Mouse (Mus musculus): ENCODE measurements around the gene Cdhr2. TPM values are rescaled to one million over a fixed set of nuclear protein-coding genes. Genes with fewer than 3 reads are reported as not detected.
A peak's percentile ranks its signal among the peaks of the same experiment; 100 is the strongest.

The Cdhr2 gene
- 0.06 and 1.2 TPM in 2 replicates for polyA plus RNA-seq (2016; fragmentation: Nextera tagmentation; extraction: Ambion mirVana)

GRCm38 (mm10) chr13:54701243-54701642, at the start of gene Cdhr2:
TSS of gene Cdhr2 (plus strand) at chr13:54701461.
- Histone ChIP-seq H3K4me1 (no peaks in the 10 kb centered on the region), H3K27ac (no peak within 1 kb of the TSS), H3K27me3 (ENCODE audit: insufficient read depth, poor library complexity, severe bottlenecking) (peaks cover 17% of the 10 kb centered on the region; the same call in 1 of the 2 replicates), H3K4me3 (no peak within 1 kb of the TSS), H3K36me3 (no peaks in the 10 kb centered on the region), H3K9me3 (no peaks in the 10 kb centered on the region)
- WGBS: 78% methylated on average over 5 of the region's 5 CpGs
- no peak for DNase-seq (ENCODE audit: low spot score)

- no peak overlapping the region for H3K4me3 ChIP-seq
These were observed 40.4 kb upstream of the Cdhr2 start for GRCm38 (mm10) chr13:54660877-54661276.

GRCm38 (mm10) chr13:54661358-54661757, 39.9 kb upstream of the Cdhr2 start:
- H3K27me3 ChIP-seq (ENCODE audit: insufficient read depth, poor library complexity, severe bottlenecking): no peaks in the 10 kb centered on the region
- no peak overlapping the region for H3K27ac ChIP-seq
- peaks cover 85% of the 10 kb centered on the region for H3K36me3 ChIP-seq
- no peak overlapping the region for H3K4me3 ChIP-seq
- no peaks in the 10 kb centered on the region for H3K4me1 ChIP-seq
- DNase-seq (ENCODE audit: low spot score): no peak
- WGBS: 93% methylated on average over 12 of the region's 12 CpGs
- H3K9me3 ChIP-seq: no peaks in the 10 kb centered on the region

More at GRCm38 (mm10) chr13:54660877-54661276, 40.4 kb upstream of the Cdhr2 start:
- DNase-seq (ENCODE audit: low spot score): no peak
- Histone ChIP-seq H3K4me1 (no peaks in the 10 kb centered on the region), H3K9me3 (no peaks in the 10 kb centered on the region), H3K27me3 (ENCODE audit: insufficient read depth, poor library complexity, severe bottlenecking) (no peaks in the 10 kb centered on the region), H3K36me3 (peaks cover 89% of the 10 kb centered on the region), H3K27ac (no peak overlapping the region)
- WGBS: 77% methylated on average over 5 of the region's 5 CpGs

DNA sequence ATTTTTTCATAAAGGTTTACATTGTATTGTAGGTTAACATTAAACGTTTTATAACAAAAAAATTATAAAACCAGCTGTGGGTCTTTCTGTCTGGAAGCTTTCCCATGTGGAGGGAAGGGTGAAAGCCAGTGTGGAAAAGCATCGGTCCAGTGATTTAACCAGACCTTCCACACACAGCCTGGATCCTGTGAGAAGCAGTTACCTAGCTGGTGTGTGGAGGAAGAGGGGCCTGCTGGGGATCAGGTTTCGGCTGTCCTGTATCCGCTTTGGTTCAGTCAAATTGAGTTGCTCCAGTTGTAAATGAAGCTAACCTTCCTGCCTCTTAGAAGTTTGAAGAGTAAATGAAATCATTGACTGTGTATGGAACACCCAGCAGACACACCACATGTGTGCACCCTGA, 37.3 kb upstream of the Cdhr2 start:
- 87% methylated on average over 4 of the region's 4 CpGs for WGBS
- Histone ChIP-seq H3K4me3 (no peak overlapping the region), H3K9me3 (no peaks in the 10 kb centered on the region), H3K27ac (no peak overlapping the region), H3K36me3 (peaks cover 72% of the 10 kb centered on the region), H3K4me1 (no peaks in the 10 kb centered on the region), H3K27me3 (ENCODE audit: insufficient read depth, poor library complexity, severe bottlenecking) (no peaks in the 10 kb centered on the region)
- no peak for DNase-seq (ENCODE audit: low spot score)

DNA sequence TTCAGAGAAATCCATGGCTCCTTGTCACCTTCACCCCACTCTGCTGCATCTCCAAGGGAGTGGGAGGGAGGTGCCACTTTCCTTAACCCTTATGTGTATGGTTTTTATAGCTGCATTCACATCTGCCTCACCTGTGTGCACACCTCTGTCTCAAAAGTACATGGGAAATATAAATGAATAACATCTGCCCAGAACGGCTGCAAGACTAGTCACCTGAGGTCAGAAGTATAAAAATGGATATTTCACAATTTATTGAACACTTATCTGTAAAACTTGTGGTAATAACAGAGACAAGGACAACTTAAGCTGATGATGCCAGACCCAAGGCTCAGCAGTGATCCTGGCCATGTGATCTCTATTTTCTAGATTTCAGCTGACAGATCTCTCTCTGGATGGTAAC, 36.8 kb upstream of the Cdhr2 start:
- H3K27me3 ChIP-seq (ENCODE audit: insufficient read depth, poor library complexity, severe bottlenecking): no peaks in the 10 kb centered on the region
- WGBS: 88% methylated on average over 1 of the region's 1 CpGs
- DNase-seq (ENCODE audit: low spot score): no peak
- no peaks in the 10 kb centered on the region for H3K9me3 ChIP-seq
- no peak overlapping the region for H3K4me3 ChIP-seq
- H3K27ac ChIP-seq: no peak overlapping the region
- no peaks in the 10 kb centered on the region for H3K4me1 ChIP-seq
- H3K36me3 ChIP-seq: peaks cover 71% of the 10 kb centered on the region

GRCm38 (mm10) chr13:54665062-54665461, 36.2 kb upstream of the Cdhr2 start:
- Histone ChIP-seq H3K4me3 (no peak overlapping the region), H3K9me3 (no peaks in the 10 kb centered on the region), H3K4me1 (no peaks in the 10 kb centered on the region), H3K27me3 (ENCODE audit: insufficient read depth, poor library complexity, severe bottlenecking) (no peaks in the 10 kb centered on the region), H3K27ac (no peak overlapping the region), H3K36me3 (peaks cover 65% of the 10 kb centered on the region)
- DNase-seq (ENCODE audit: low spot score): no peak
- WGBS: 91% methylated on average over 7 of the region's 7 CpGs

- no peak overlapping the region for H3K4me3 ChIP-seq
- H3K9me3 ChIP-seq: no peaks in the 10 kb centered on the region
- no peaks in the 10 kb centered on the region for H3K27me3 ChIP-seq (ENCODE audit: insufficient read depth, poor library complexity, severe bottlenecking)
- peaks cover 4% of the 10 kb centered on the region; the same call in 1 of the 2 replicates for H3K4me1 ChIP-seq
- no peak for DNase-seq (ENCODE audit: low spot score)
- 60% methylated on average over 2 of the region's 2 CpGs for WGBS
- H3K27ac ChIP-seq: no peak overlapping the region
- peaks cover 20% of the 10 kb centered on the region for H3K36me3 ChIP-seq
These were observed 30.8 kb upstream of the Cdhr2 start for GRCm38 (mm10) chr13:54670491-54670890.

DNA sequence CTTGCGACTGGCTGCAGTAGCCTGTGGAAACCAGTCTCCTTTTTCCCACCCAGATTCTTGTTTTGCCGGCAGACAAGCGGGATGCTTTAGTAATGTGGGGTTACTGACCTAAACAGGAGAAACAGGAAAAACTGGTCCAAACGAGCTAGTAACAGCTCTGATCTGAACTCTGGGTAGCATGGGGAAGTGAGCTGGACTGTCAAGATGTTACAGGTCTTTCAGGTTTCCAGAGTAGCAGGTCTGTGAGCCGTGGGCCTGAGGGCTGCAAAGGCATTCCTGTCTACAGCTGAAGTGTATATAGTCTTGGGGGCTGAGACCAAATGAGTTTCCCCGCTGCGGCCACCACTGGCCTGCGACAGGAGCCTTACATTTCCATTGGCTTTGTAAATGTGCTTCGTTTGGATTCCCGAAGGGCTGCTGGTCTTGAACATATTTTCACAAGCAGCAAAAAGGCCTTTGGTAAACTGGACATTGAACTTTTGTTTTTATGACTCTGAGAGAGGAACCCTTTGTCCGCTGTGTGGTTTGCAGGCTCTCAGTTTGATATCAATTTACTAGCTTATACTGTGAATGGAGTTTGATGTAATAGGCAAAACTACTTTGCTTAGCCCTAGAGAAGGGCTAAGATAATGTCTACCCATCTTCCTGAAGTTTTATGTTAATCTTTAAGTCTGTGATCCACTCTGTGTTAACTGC, 25.2 kb upstream of the Cdhr2 start:
- no peak for DNase-seq (ENCODE audit: low spot score)
- WGBS: 59% methylated on average over 11 of the region's 11 CpGs
- Histone ChIP-seq H3K4me1 (peaks cover 6% of the 10 kb centered on the region; the same call in 1 of the 2 replicates), H3K9me3 (no peaks in the 10 kb centered on the region), H3K27me3 (ENCODE audit: insufficient read depth, poor library complexity, severe bottlenecking) (no peaks in the 10 kb centered on the region), H3K27ac (no peak overlapping the region), H3K4me3 (no peak overlapping the region), H3K36me3 (peaks cover 26% of the 10 kb centered on the region)

GRCm38 (mm10) chr13:54678263-54678662, 23.0 kb upstream of the Cdhr2 start:
- no peak for DNase-seq (ENCODE audit: low spot score)
- H3K27me3 ChIP-seq (ENCODE audit: insufficient read depth, poor library complexity, severe bottlenecking): no peaks in the 10 kb centered on the region
- 74% methylated on average over 4 of the region's 4 CpGs for WGBS
- H3K9me3 ChIP-seq: no peaks in the 10 kb centered on the region
- H3K27ac ChIP-seq: no peak overlapping the region
- H3K4me3 ChIP-seq: no peak overlapping the region
- peaks cover 48% of the 10 kb centered on the region for H3K36me3 ChIP-seq
- H3K4me1 ChIP-seq: peaks cover 14% of the 10 kb centered on the region

GRCm38 (mm10) chr13:54680184-54680853, 20.9 kb upstream of the Cdhr2 start:
- Histone ChIP-seq H3K9me3 (no peaks in the 10 kb centered on the region), H3K27ac (peak overlapping the region; percentile 52; the same call in 1 of the 2 replicates), H3K4me3 (0 out of 2 replicates have a peak overlapping the region, but pooled peaks have one; percentile 9), H3K36me3 (peaks cover 65% of the 10 kb centered on the region), H3K4me1 (peaks cover 28% of the 10 kb centered on the region), H3K27me3 (ENCODE audit: insufficient read depth, poor library complexity, severe bottlenecking) (no peaks in the 10 kb centered on the region)
- WGBS: 71% methylated on average over 17 of the region's 17 CpGs
- DNase-seq (ENCODE audit: low spot score): peak; percentile 89

GRCm38 (mm10) chr13:54681291-54681690, 20.0 kb upstream of the Cdhr2 start:
- Histone ChIP-seq H3K9me3 (no peaks in the 10 kb centered on the region), H3K27ac (peak overlapping the region; percentile 52), H3K4me1 (peaks cover 37% of the 10 kb centered on the region), H3K27me3 (ENCODE audit: insufficient read depth, poor library complexity, severe bottlenecking) (no peaks in the 10 kb centered on the region), H3K36me3 (peaks cover 65% of the 10 kb centered on the region), H3K4me3 (no peak overlapping the region)
- DNase-seq (ENCODE audit: low spot score): no peak
- WGBS: 84% methylated on average over 8 of the region's 8 CpGs

DNA sequence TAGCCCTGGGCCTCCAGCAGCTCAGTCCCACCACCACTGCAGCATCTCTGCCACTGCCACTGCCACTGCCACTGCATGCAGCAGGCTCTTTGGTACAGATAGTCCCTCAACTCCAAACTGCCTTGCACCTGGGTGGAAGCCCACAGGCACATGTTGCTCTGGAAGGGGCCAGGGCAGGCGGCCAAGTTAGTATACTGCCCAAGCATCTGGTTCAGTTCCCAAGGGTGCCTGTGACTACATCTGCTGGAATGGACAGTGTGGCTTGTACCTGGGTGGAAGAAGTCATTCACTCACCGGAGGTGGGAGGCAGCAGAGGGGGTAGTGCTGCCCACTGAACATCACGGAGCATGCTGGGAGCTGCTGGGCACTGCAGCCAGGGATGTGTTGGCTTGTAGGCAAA, 18.0 kb upstream of the Cdhr2 start:
- H3K4me3 ChIP-seq: no peak overlapping the region
- peaks cover 44% of the 10 kb centered on the region for H3K4me1 ChIP-seq
- H3K27ac ChIP-seq: no peak overlapping the region
- 94% methylated on average over 3 of the region's 3 CpGs for WGBS
- H3K27me3 ChIP-seq (ENCODE audit: insufficient read depth, poor library complexity, severe bottlenecking): no peaks in the 10 kb centered on the region
- DNase-seq (ENCODE audit: low spot score): no peak
- no peaks in the 10 kb centered on the region for H3K9me3 ChIP-seq
- H3K36me3 ChIP-seq: peaks cover 65% of the 10 kb centered on the region

- WGBS: 77% methylated on average over 3 of the region's 3 CpGs
- Histone ChIP-seq H3K4me3 (no peak overlapping the region), H3K9me3 (no peaks in the 10 kb centered on the region), H3K36me3 (peaks cover 57% of the 10 kb centered on the region), H3K4me1 (peaks cover 52% of the 10 kb centered on the region), H3K27ac (0 out of 2 replicates have a peak overlapping the region, but pooled peaks have one; percentile 37), H3K27me3 (ENCODE audit: insufficient read depth, poor library complexity, severe bottlenecking) (no peaks in the 10 kb centered on the region)
- no peak for DNase-seq (ENCODE audit: low spot score)
These were observed 16.9 kb upstream of the Cdhr2 start for GRCm38 (mm10) chr13:54684140-54684896.

All from heart, embryonic 10.5 days (tissue).